Mouse (Mus musculus) gastrocnemius, adult 2 months (tissue): ENCODE measurements around the gene Has1. TPM values are rescaled to one million over a fixed set of nuclear protein-coding genes. Genes with fewer than 3 reads are reported as not detected.
"Not testable (repeated sequence)": the region's sequence is repeated elsewhere in the genome, so short reads cannot be mapped to it uniquely, and the experiment has no call there.

ENCODE experiments used
- DNase-seq: peaks from one replicate; pipeline ENCODE4 v3.0.0; 2022
- H3K27ac ChIP-seq: fragments of 200-600 bp; 2 replicates; pipeline ENCODE4 v1.8.1; 2022; ENCODE audit warnings: mild to moderate bottlenecking
- H3K4me3 ChIP-seq: fragments of 200-600 bp; 2 replicates; pipeline ENCODE4 v1.8.1; 2022; ENCODE audit warnings: mild to moderate bottlenecking, moderate library complexity
- CTCF ChIP-seq: fragments of 200-600 bp; IDR thresholded peaks from 2 replicates; pipeline ENCODE4 v1.8.1; 2022; ENCODE audit warnings: antibody characterized with exemption, mild to moderate bottlenecking, moderate library complexity
- intact Hi-C: fragments of 180-260 bp; cut with DNase I; formaldehyde crosslinking; loops from one replicate; pipeline ENCODE4 v1.15.1; 2025
- total RNA-seq, 2 experiments: library from RNA; stranded (reverse); gene quantifications; 2 replicates each; pipeline ENCODE4 v1.2.3; 2021

The Has1 gene
- total RNA-seq, 2 experiments from 2014 or later = 0.13 to 0.22 TPM

GRCm38 (mm10) chr17:17865168-17865567 lies 10.2 kb upstream of the Has1 start:
- intact Hi-C loops = no loop called here
- no peak for DNase-seq
- Histone ChIP-seq H3K4me3 (no peak overlapping the region), H3K27ac (no peak overlapping the region)
- no peak for TF ChIP-seq CTCF

GRCm38 (mm10) chr17:17862360-17862759 lies 7.4 kb upstream of the Has1 start:
- H3K4me3 ChIP-seq = no peak overlapping the region
- H3K27ac ChIP-seq = 0 out of 2 replicates have a peak overlapping the region, but pooled peaks have one; percentile 12
- TF ChIP-seq CTCF = no peak
- peak; percentile 44 for DNase-seq
- intact Hi-C loops = no loop called here

GRCm38 (mm10) chr17:17860110-17860509 lies 5.1 kb upstream of the Has1 start:
- intact Hi-C loops = no loop called here
- Histone ChIP-seq H3K4me3 (no peak overlapping the region), H3K27ac (no peak overlapping the region)
- TF ChIP-seq CTCF = no peak; the same call in 1 of the 2 replicates
- no peak for DNase-seq

- H3K27ac ChIP-seq = no peak overlapping the region
- DNase-seq = no peak
- intact Hi-C loops = no loop called here
- H3K4me3 ChIP-seq = no peak overlapping the region
- TF ChIP-seq CTCF = no peak
Measured at GRCm38 (mm10) chr17:17857446-17857845, 2.4 kb upstream of the Has1 start.

- H3K4me3 ChIP-seq = no peak overlapping the region
- no peak for DNase-seq
- no peak for TF ChIP-seq CTCF
- intact Hi-C loops = no loop called here
- 0 out of 2 replicates have a peak overlapping the region, but pooled peaks have one; percentile 10 for H3K27ac ChIP-seq
Measured at GRCm38 (mm10) chr17:17856612-17857011, 1.6 kb upstream of the Has1 start.

GRCm38 (mm10) chr17:17849906-17850712 lies 4.9 kb downstream of the Has1 start:
- TF ChIP-seq CTCF = no peak
- intact Hi-C loops = no loop called here
- Histone ChIP-seq H3K4me3 (no peak overlapping the region), H3K27ac (no peak overlapping the region)
- no peak for DNase-seq

GRCm38 (mm10) chr17:17848988-17849387 lies 6.0 kb downstream of the Has1 start:
- DNase-seq = no peak
- no peak overlapping the region for H3K4me3 ChIP-seq
- no peak overlapping the region for H3K27ac ChIP-seq
- intact Hi-C loops = no loop called here
- no peak for TF ChIP-seq CTCF

- H3K27ac ChIP-seq = no peak overlapping the region
- TF ChIP-seq CTCF = peak; percentile 47
- no peak for DNase-seq
- intact Hi-C loops = no loop called here
- H3K4me3 ChIP-seq = no peak overlapping the region
Measured at GRCm38 (mm10) chr17:17845187-17846027, 9.6 kb downstream of the Has1 start.

- H3K4me3 ChIP-seq, intact Hi-C loops, DNase-seq, H3K27ac ChIP-seq: not testable (repeated sequence)
Measured at GRCm38 (mm10) chr17:17844606-17845005, 10.4 kb downstream of the Has1 start.

- no peak for DNase-seq
- Histone ChIP-seq H3K27ac (no peak overlapping the region), H3K4me3 (no peak overlapping the region)
- intact Hi-C loops = no loop called here
- no peak for TF ChIP-seq CTCF
Measured at GRCm38 (mm10) chr17:17843534-17844261, 11.3 kb downstream of the Has1 start.

- Histone ChIP-seq H3K4me3 (no peak overlapping the region), H3K27ac (no peak overlapping the region)
- intact Hi-C loops = no loop called here
- TF ChIP-seq CTCF = no peak
- DNase-seq = no peak
Measured at GRCm38 (mm10) chr17:17840796-17841195, 14.2 kb downstream of the Has1 start.

GRCm38 (mm10) chr17:17839276-17839675 lies 15.7 kb downstream of the Has1 start:
- TF ChIP-seq CTCF = no peak
- intact Hi-C loops = loop anchor here (2.0 to 10.0 kb wide), 4 partner anchors 58 to 774 kb away; partner anchors contain the start of genes Riok2 and Zfp960
- H3K27ac ChIP-seq = no peak overlapping the region
- H3K4me3 ChIP-seq = peak overlapping the region; percentile 83
- no peak for DNase-seq
